8 mouse cellular contexts compared by ENCODE assay signal in genomic region chr10:93588796-93589195, GRCm38 (mm10). TPM values are rescaled to one million over a fixed set of nuclear protein-coding genes. Genes with fewer than 3 reads are reported as not detected.
DNase-seq lines count a peak whose midpoint lies in the region; ATAC-seq and TF ChIP-seq lines count a peak whose summit lies in the region.

No protein-coding gene starts in this region.

- H3K27ac ChIP-seq in heart, adult 2 months: peak overlapping the region; percentile 67
- H3K27ac ChIP-seq in embryonic fibroblast, embryonic 13.5 days (ENCODE audit: insufficient read depth, low read length): no peak overlapping the region
- H3K27ac ChIP-seq in limb, embryonic 13.5 days: peak overlapping the region; percentile 72; the same call in 1 of the 2 replicates
- H3K27ac ChIP-seq in stomach, embryonic 15.5 days: no peak overlapping the region; the same call in 1 of the 2 replicates

- intact Hi-C loops in heart, adult 2 months (cut with DNase I): no loop called here
- intact Hi-C loops in heart, postnatal 14 days (cut with DNase I): no loop called here

- peak overlapping the region; percentile 95 for H3K4me2 ChIP-seq in limb, embryonic 13.5 days (replicated peaks)
- H3K4me2 ChIP-seq in stomach, embryonic 15.5 days: peak overlapping the region; percentile 84

- WGBS in heart, adult 2 months: 2% methylated on average over 11 of the region's 11 CpGs
- WGBS in limb, embryonic 13.5 days: under 1% methylated on average over 11 of the region's 11 CpGs
- 1% methylated on average over 11 of the region's 11 CpGs for WGBS in stomach, embryonic 15.5 days

- H3K9me3 ChIP-seq in limb, embryonic 13.5 days: no peaks in the 10 kb centered on the region
- no peaks in the 10 kb centered on the region for H3K9me3 ChIP-seq in stomach, embryonic 15.5 days

- H3K27me3 ChIP-seq in heart, adult 2 months (ENCODE audit: control insufficient read depth, insufficient read depth, low read length): no peaks in the 10 kb centered on the region
- H3K27me3 ChIP-seq in limb, embryonic 13.5 days: no peaks in the 10 kb centered on the region
- no peaks in the 10 kb centered on the region for H3K27me3 ChIP-seq in stomach, embryonic 15.5 days (replicated peaks)

- no peak for TF ChIP-seq EP300 in heart, adult 2 months (IDR thresholded peaks at IDR 0.05; ENCODE audit: insufficient read depth, low read depth, low read length)

- H3K79me2 ChIP-seq in heart, adult 2 months (replicated peaks; ENCODE audit: control insufficient read depth, insufficient read depth, low read length): peaks cover 3% of the 10 kb centered on the region; the same call in 1 of the 2 replicates

- peak; percentile 35 for ATAC-seq in CD4-positive, CD25-positive, alpha-beta regulatory T cell, adult 4 months
- ATAC-seq in limb, embryonic 13.5 days (ENCODE audit: low FRiP score, low read depth): no peak
- no peak for ATAC-seq in stomach, embryonic 15.5 days (ENCODE audit: insufficient read depth, low FRiP score, low read depth)

- H3K4me3 ChIP-seq in heart, adult 2 months: peak overlapping the region; percentile 69
- H3K4me3 ChIP-seq in embryonic fibroblast, embryonic 13.5 days (ENCODE audit: insufficient read depth, low read length): peak overlapping the region; percentile 69
- H3K4me3 ChIP-seq in limb, embryonic 13.5 days: peak overlapping the region; percentile 86
- peak overlapping the region; percentile 67 for H3K4me3 ChIP-seq in stomach, embryonic 15.5 days (replicated peaks)

- H3K4me1 ChIP-seq in heart, adult 2 months (ENCODE audit: control insufficient read depth, insufficient read depth, low read length): peaks cover 1% of the 10 kb centered on the region
- H3K4me1 ChIP-seq in embryonic fibroblast, embryonic 13.5 days (ENCODE audit: control insufficient read depth, insufficient read depth, low read length): peaks cover 4% of the 10 kb centered on the region; the same call in 1 of the 2 replicates
- H3K4me1 ChIP-seq in limb, embryonic 13.5 days: peaks cover 17% of the 10 kb centered on the region
- peaks cover 6% of the 10 kb centered on the region for H3K4me1 ChIP-seq in stomach, embryonic 15.5 days

- H3K36me3 ChIP-seq in heart, adult 2 months (ENCODE audit: control insufficient read depth, insufficient read depth, low read length): peaks cover 5% of the 10 kb centered on the region; the same call in 1 of the 2 replicates
- peaks cover 32% of the 10 kb centered on the region for H3K36me3 ChIP-seq in limb, embryonic 13.5 days
- peaks cover 10% of the 10 kb centered on the region for H3K36me3 ChIP-seq in stomach, embryonic 15.5 days

- DNase-seq in heart, adult 2 months: no peak
- no peak for DNase-seq in heart, postnatal 14 days
- no peak for DNase-seq in urinary bladder, adult 2 months (ENCODE audit: low spot score)
- DNase-seq in ovary, postnatal 36 days (ENCODE audit: low spot score): no peak

- no peak for TF ChIP-seq POLR2A in heart, adult 2 months (IDR thresholded peaks at IDR 0.05; ENCODE audit: insufficient read depth, low read depth, low read length)
- TF ChIP-seq POLR2A in embryonic fibroblast, embryonic 13.5 days (IDR thresholded peaks at IDR 0.05; ENCODE audit: low read depth, low read length): no peak

- TF ChIP-seq CTCF in heart, adult 2 months (IDR thresholded peaks at IDR 0.05): no peak
- no peak for TF ChIP-seq CTCF in embryonic fibroblast, embryonic 13.5 days (IDR thresholded peaks at IDR 0.05; ENCODE audit: borderline replicate concordance, insufficient read depth, low read length)

- H3K9ac ChIP-seq in heart, adult 2 months (ENCODE audit: low read depth, low read length): peak overlapping the region; percentile 69
- H3K9ac ChIP-seq in limb, embryonic 13.5 days: peak overlapping the region; percentile 84
- H3K9ac ChIP-seq in stomach, embryonic 15.5 days: peak overlapping the region; percentile 60

RNA-seq across cellular contexts. Expression of gene Snrpf, which starts 0.7 kb away (rescaled TPM):
- 10 to 100 TPM in 1 of 2 experiments, 1 to 10 TPM in 1; 9.6 to 11.3 TPM for total RNA-seq in heart, adult 2 months (2021)
- 17.7 and 20.5 TPM in 2 replicates for polyA plus RNA-seq in heart, adult 2 months (2012; rRNA removed)
- 10 to 100 TPM in 1 of 2 experiments, 1 to 10 TPM in 1; 9.5 to 10.1 TPM for total RNA-seq in heart, postnatal 14 days (2021)
- polyA plus RNA-seq in CD4-positive, CD25-positive, alpha-beta regulatory T cell, adult 4 months (2017; shearing (Covaris generic)): 10 to 100 TPM; 55.4 to 63.9 TPM
- polyA plus RNA-seq in embryonic fibroblast, embryonic 13.5 days (2011; ENCODE audit: insufficient read length, low read depth, missing spikeins): 34.3 and 37.7 TPM in 2 replicates
- 118 and 122 TPM in 2 replicates for polyA plus RNA-seq in limb, embryonic 13.5 days (2015; fragmentation: Nextera tagmentation; extraction: Ambion mirVana)
- polyA plus RNA-seq in stomach, embryonic 15.5 days (2015; fragmentation: Nextera tagmentation; extraction: Ambion mirVana): 111 and 128 TPM in 2 replicates
- 54.3 and 64.8 TPM in 2 replicates for polyA plus RNA-seq in urinary bladder, adult 2 months (2012; rRNA removed)

RNA-seq across cellular contexts. Expression of gene Ccdc38, which starts 48.4 kb away (rescaled TPM):
- not detected for total RNA-seq in heart, adult 2 months (2021)
- polyA plus RNA-seq in heart, adult 2 months (2012; rRNA removed): not detected in 2 replicates
- total RNA-seq in heart, postnatal 14 days (2021): not detected
- 1 to 10 TPM; 2.0 to 2.6 TPM for polyA plus RNA-seq in CD4-positive, CD25-positive, alpha-beta regulatory T cell, adult 4 months (2017; shearing (Covaris generic))
- polyA plus RNA-seq in embryonic fibroblast, embryonic 13.5 days (2011; ENCODE audit: insufficient read length, low read depth, missing spikeins): 0.13 and 0.28 TPM in 2 replicates
- 0.28 and 0.32 TPM in 2 replicates for polyA plus RNA-seq in limb, embryonic 13.5 days (2015; fragmentation: Nextera tagmentation; extraction: Ambion mirVana)
- polyA plus RNA-seq in stomach, embryonic 15.5 days (2015; fragmentation: Nextera tagmentation; extraction: Ambion mirVana): 0.40 and 0.55 TPM in 2 replicates
- 0.01 TPM in 1 of 2 replicates, not detected in the other for polyA plus RNA-seq in urinary bladder, adult 2 months (2012; rRNA removed)

RNA-seq across cellular contexts. Expression of gene Amdhd1, which starts 49.0 kb away (rescaled TPM):
- not detected for total RNA-seq in heart, adult 2 months (2021)
- polyA plus RNA-seq in heart, adult 2 months (2012; rRNA removed): 0.06 and 0.12 TPM in 2 replicates
- total RNA-seq in heart, postnatal 14 days (2021): not detected
- polyA plus RNA-seq in CD4-positive, CD25-positive, alpha-beta regulatory T cell, adult 4 months (2017; shearing (Covaris generic)): under 1 TPM; 0.43 to 0.82 TPM
- not detected in 2 replicates for polyA plus RNA-seq in embryonic fibroblast, embryonic 13.5 days (2011; ENCODE audit: insufficient read length, low read depth, missing spikeins)
- polyA plus RNA-seq in limb, embryonic 13.5 days (2015; fragmentation: Nextera tagmentation; extraction: Ambion mirVana): 0.47 and 0.55 TPM in 2 replicates
- polyA plus RNA-seq in stomach, embryonic 15.5 days (2015; fragmentation: Nextera tagmentation; extraction: Ambion mirVana): 1.7 and 1.9 TPM in 2 replicates
- polyA plus RNA-seq in urinary bladder, adult 2 months (2012; rRNA removed): 0.67 and 0.83 TPM in 2 replicates

RNA-seq across cellular contexts. Expression of gene Ntn4, which starts 51.7 kb away (rescaled TPM):
- 10 to 100 TPM; 14.0 to 14.9 TPM for total RNA-seq in heart, adult 2 months (2021)
- polyA plus RNA-seq in heart, adult 2 months (2012; rRNA removed): 7.4 and 11.5 TPM in 2 replicates
- total RNA-seq in heart, postnatal 14 days (2021): 10 to 100 TPM; 18.0 to 18.4 TPM
- polyA plus RNA-seq in CD4-positive, CD25-positive, alpha-beta regulatory T cell, adult 4 months (2017; shearing (Covaris generic)): under 1 TPM; 0.12 to 0.27 TPM
- polyA plus RNA-seq in embryonic fibroblast, embryonic 13.5 days (2011; ENCODE audit: insufficient read length, low read depth, missing spikeins): 18.6 and 39.8 TPM in 2 replicates
- 0.74 and 0.87 TPM in 2 replicates for polyA plus RNA-seq in limb, embryonic 13.5 days (2015; fragmentation: Nextera tagmentation; extraction: Ambion mirVana)
- polyA plus RNA-seq in stomach, embryonic 15.5 days (2015; fragmentation: Nextera tagmentation; extraction: Ambion mirVana): 0.71 and 0.72 TPM in 2 replicates
- 7.8 and 11.2 TPM in 2 replicates for polyA plus RNA-seq in urinary bladder, adult 2 months (2012; rRNA removed)

Comparison
In these comparisons a context has a peak if more than half of its experiments do, and no peak if none do; other contexts are left out.
1. H3K27ac ChIP-seq: peak in heart, adult 2 months (single experiment) and limb, embryonic 13.5 days (single experiment); none in embryonic fibroblast, embryonic 13.5 days (single experiment) and stomach, embryonic 15.5 days (single experiment).
2. Peak in every context shown above with its lines, with median percentiles within 50 percentile points of each other: H3K4me3 ChIP-seq and H3K9ac ChIP-seq.